ENCODE assay signal across 8 mouse cellular contexts in genomic region chr12:59218640-59219321, GRCm38 (mm10). TPM values are rescaled to one million over a fixed set of nuclear protein-coding genes. Genes with fewer than 3 reads are reported as not detected.
DNase-seq lines count a peak whose midpoint lies in the region; ATAC-seq and TF ChIP-seq lines count a peak whose summit lies in the region.

No protein-coding gene starts in this region.

- H3K36me3 ChIP-seq in liver, embryonic 14.5 days (replicated peaks; ENCODE audit: control insufficient read depth, insufficient read depth, low read depth): no peaks in the 10 kb centered on the region

- H3K27me3 ChIP-seq in Patski: no peaks in the 10 kb centered on the region
- H3K27me3 ChIP-seq in liver, embryonic 14.5 days (ENCODE audit: control insufficient read depth, insufficient read depth, low read length): no peaks in the 10 kb centered on the region

- in situ Hi-C loops in Patski (cut with MboI; ENCODE audit: low pct_unique_long_range_greater_than_20kb): no loop called here

- H3K4me2 ChIP-seq in liver, embryonic 14.5 days (ENCODE audit: low read depth): peak overlapping the region; percentile 82

- POLR2A ChIA-PET in Patski (lab: Charles Lee): interaction anchor here (0.9 to 1.7 kb wide), 2 partner anchors 85 to 205 kb away, joined by 3 to 4 read pairs; partner anchors contain the start of gene Gemin2

- TF ChIP-seq EP300 in liver, embryonic 14.5 days (IDR thresholded peaks at IDR 0.05; ENCODE audit: low read depth): no peak

- DNase-seq in 3T3-L1 (ENCODE audit: low read depth, low spot score) (peak; percentile 39), Patski (ENCODE audit: low read depth, low spot score) (no peak)
- peak; percentile 13 for DNase-seq in embryo, embryonic 11.5 days (ENCODE audit: low read depth, low spot score)
- DNase-seq in gastrocnemius, postnatal 4 days (ENCODE audit: low spot score in 2 of 2): peak; percentile 18 to 30
- peak; percentile 14 to 20 for DNase-seq in kidney, adult 8-10 months
- DNase-seq in liver, embryonic 14.5 days (ENCODE audit: low read depth in 3 of 3, low spot score in 3 of 3): peak in 2 of 3 experiments; percentile 17 to 34
- DNase-seq in naive thymus-derived CD4-positive, alpha-beta T cell, adult 2 months (ENCODE audit: low read depth): peak; percentile 66
- peak; percentile 44 to 45 for DNase-seq in thymus, postnatal 10 days (ENCODE audit: low spot score in 2 of 2)

- H3K9me3 ChIP-seq in liver, embryonic 14.5 days (ENCODE audit: control insufficient read depth, low read length): no peaks in the 10 kb centered on the region

- H3K4me3 ChIP-seq in liver, embryonic 14.5 days (ENCODE audit: insufficient read depth in 1 of 2, low read depth in 2 of 2, low read length in 2 of 2): peak overlapping the region; percentile 87 to 97

- ATAC-seq in Patski: peak; percentile 37
- ATAC-seq in liver, embryonic 14.5 days (ENCODE audit: insufficient read depth): peak; percentile 30

- H3K9ac ChIP-seq in liver, embryonic 14.5 days (replicated peaks): peak overlapping the region; percentile 91

- WGBS in liver, embryonic 14.5 days (ENCODE audit: insufficient replicate concordance): under 1% methylated on average over 65 of the region's 69 CpGs

- H3K27ac ChIP-seq in liver, embryonic 14.5 days: peak overlapping the region; percentile 93

- CTCF ChIA-PET in Patski (lab: Charles Lee): no interaction called here

- no peak for TF ChIP-seq CTCF in Patski (IDR thresholded peaks at IDR 0.05)
- no peak for TF ChIP-seq CTCF in liver, embryonic 14.5 days (IDR thresholded peaks at IDR 0.05; ENCODE audit: low read depth)

- H3K4me1 ChIP-seq in liver, embryonic 14.5 days (replicated peaks; ENCODE audit: control insufficient read depth in 2 of 2, insufficient read depth in 2 of 2, low read length in 1 of 2): peaks cover 8 to 12% of the 10 kb centered on the region in 2 experiments; a peak in 3 of 4 replicates

RNA-seq across cellular contexts. Expression of gene Fbxo33, which starts 0.7 kb away (rescaled TPM):
- polyA plus RNA-seq in Patski (2021): 24.2 TPM
- 1 to 10 TPM; 6.9 to 7.4 TPM for total RNA-seq in gastrocnemius, postnatal 4 days (2021)
- polyA plus RNA-seq in liver, embryonic 14.5 days (2012; rRNA removed): 3.8 and 7.7 TPM in 2 replicates
- 10.9 and 11.1 TPM in 2 replicates for polyA plus RNA-seq in liver, embryonic 14.5 days (2014; fragmentation: Nextera tagmentation; extraction: Ambion mirVana)
